Mouse (Mus musculus) ES-E14 (cell line): ENCODE results near the gene Cuedc1. TPM values are rescaled to one million over a fixed set of nuclear protein-coding genes. Genes with fewer than 3 reads are reported as not detected.

Experiments
- DNase-seq: peaks from one replicate; pipeline ENCODE4 v3.0.0-alpha.2; 2013; ENCODE audit warnings: low read depth, low spot score
- H3K27ac ChIP-seq: 2 replicates; pipeline ENCODE4 v1.5.1; 2012; ENCODE audit warnings: low read depth, mild to moderate bottlenecking, low read length, moderate library complexity, mixed read lengths; ENCODE audit not compliant: poor library complexity, insufficient read depth, severe bottlenecking
- H3K36me3 ChIP-seq: 2 replicates; pipeline ENCODE4 v1.6.1; 2012; ENCODE audit warnings: mild to moderate bottlenecking, low read length, moderate library complexity, mixed read lengths; ENCODE audit not compliant: control insufficient read depth, poor library complexity, insufficient read depth, severe bottlenecking
- H3K4me1 ChIP-seq, 2 experiments: fragments of 150-350 bp in 1 of 2; sonication (generic) in 1 of 2; 2 replicates each; pipeline ENCODE4 v1.6.1; 2012; ENCODE audit warnings: low read length in 2 of 2, mild to moderate bottlenecking in 1 of 2, mixed read lengths in 1 of 2; ENCODE audit not compliant: control insufficient read depth in 2 of 2, insufficient read depth in 2 of 2, poor library complexity in 1 of 2
- H3K4me3 ChIP-seq, 2 experiments: fragments of 150-350 bp in 1 of 2; sonication (generic) in 1 of 2; 2 replicates each; pipeline ENCODE4 v1.5.1; 2012; ENCODE audit warnings: low read length in 2 of 2, low read depth in 1 of 2, mild to moderate bottlenecking in 1 of 2, mixed read lengths in 1 of 2; ENCODE audit not compliant: insufficient read depth in 1 of 2, poor library complexity in 1 of 2, severe bottlenecking in 1 of 2
- H3K9ac ChIP-seq: 2 replicates; pipeline ENCODE4 v1.6.1; 2012; ENCODE audit warnings: low read depth, mild to moderate bottlenecking, low read length, mixed read lengths; ENCODE audit not compliant: poor library complexity, insufficient read depth, severe bottlenecking
- H3K9me3 ChIP-seq: fragments of 150-350 bp; sonication (generic); 2 replicates; pipeline ENCODE4 v1.6.1; 2012; ENCODE audit warnings: low read depth, mild to moderate bottlenecking, low read length; ENCODE audit not compliant: control insufficient read depth, insufficient read depth
- CHD2 ChIP-seq: IDR thresholded peaks from 2 replicates; pipeline ENCODE4 v1.6.1; 2014; ENCODE audit warnings: mild to moderate bottlenecking, low read depth, low read length, inconsistent platforms
- HCFC1 ChIP-seq: IDR thresholded peaks from 2 replicates; pipeline ENCODE4 v1.6.1; 2012; ENCODE audit warnings: low read length, inconsistent platforms, borderline replicate concordance; ENCODE audit not compliant: insufficient read depth
- MAFK ChIP-seq: IDR thresholded peaks from 2 replicates; pipeline ENCODE4 v1.6.1; 2014; ENCODE audit warnings: mild to moderate bottlenecking, low read depth, low read length, inconsistent platforms; ENCODE audit not compliant: insufficient read depth
- ZC3H11A ChIP-seq: IDR thresholded peaks from 2 replicates; pipeline ENCODE4 v1.6.1; 2012; ENCODE audit warnings: low read depth, mild to moderate bottlenecking, inconsistent platforms, low read length, borderline replicate concordance
- ZNF384 ChIP-seq: IDR thresholded peaks from 2 replicates; pipeline ENCODE4 v1.6.1; 2012; ENCODE audit warnings: low read depth, low read length, inconsistent platforms
- in situ Hi-C, 2 experiments: fragments of 600-800 bp; cut with MboI; formaldehyde crosslinking; loops; one replicate each; pipeline ENCODE4 v1.15.1; 2025; ENCODE audit warnings: low sequenced_read_pairs in 2 of 2, inconsistent platforms in 1 of 2; ENCODE audit not compliant: unreplicated experiment in 2 of 2
- total RNA-seq: library from RNA; depleted of rRNA; stranded (reverse); fragments of 300-350 nt; gene quantifications from 2 replicates; pipeline ENCODE4 v1.2.3, GENCODE M21; 2012

The Cuedc1 gene
- total RNA-seq, 1 experiment, result 8.7 TPM

GRCm38 (mm10) chr11:88097173-88097572 lies 685 bp upstream of the Cuedc1 start:
- Histone ChIP-seq H3K4me1 (peaks cover 2 to 8% of the 10 kb centered on the region in 2 experiments; a peak in 3 of 4 replicates), H3K27ac (no peak overlapping the region), H3K36me3 (no peaks in the 10 kb centered on the region), H3K9ac (no peak overlapping the region), H3K9me3 (no peaks in the 10 kb centered on the region), H3K4me3 (no peak overlapping the region)
- DNase-seq, result no peak
- in situ Hi-C loops, result no loop called here
- TF ChIP-seq ZC3H11A, result no peak

GRCm38 (mm10) chr11:88098787-88099598 lies 1.1 kb downstream of the Cuedc1 start:
- no peak for TF ChIP-seq HCFC1

GRCm38 (mm10) chr11:88099599-88100023 lies 1.8 kb downstream of the Cuedc1 start:
- Histone ChIP-seq H3K9ac (peak overlapping the region; percentile 96), H3K4me3 (peak overlapping the region; percentile 76 to 91), H3K9me3 (no peaks in the 10 kb centered on the region), H3K27ac (peak overlapping the region; percentile 76), H3K4me1 (peaks cover 2 to 8% of the 10 kb centered on the region in 2 experiments; a peak in 3 of 4 replicates), H3K36me3 (no peaks in the 10 kb centered on the region)
- TF ChIP-seq ZNF384, result no peak
- TF ChIP-seq MAFK, result no peak
- TF ChIP-seq HCFC1, result no peak
- no peak for TF ChIP-seq CHD2
- TF ChIP-seq ZC3H11A, result no peak
- peak; percentile 83 for DNase-seq
- in situ Hi-C loops, result no loop called here

More at GRCm38 (mm10) chr11:88098787-88099598, 1.1 kb downstream of the Cuedc1 start:
- no peaks in the 10 kb centered on the region for H3K9me3 ChIP-seq
- peak overlapping the region; percentile 76 to 91 for H3K4me3 ChIP-seq
- peaks cover 2 to 8% of the 10 kb centered on the region in 2 experiments; a peak in 3 of 4 replicates for H3K4me1 ChIP-seq
- no peaks in the 10 kb centered on the region for H3K36me3 ChIP-seq
- peak overlapping the region; percentile 96 for H3K9ac ChIP-seq
- DNase-seq, result no peak
- in situ Hi-C loops, result no loop called here
- peak overlapping the region; percentile 76 for H3K27ac ChIP-seq

- H3K4me3 ChIP-seq, result peak overlapping the region; percentile 5 to 76; a peak in 2 of 4 replicates
- H3K4me1 ChIP-seq, result peaks cover 2 to 8% of the 10 kb centered on the region in 2 experiments; a peak in 3 of 4 replicates
- TF ChIP-seq ZNF384 (no peak), ZC3H11A (no peak), CHD2 (no peak), MAFK (no peak), HCFC1 (no peak)
- H3K9ac ChIP-seq, result no peak overlapping the region
- no peaks in the 10 kb centered on the region for H3K36me3 ChIP-seq
- no peak for DNase-seq
- no peak overlapping the region; the same call in 1 of the 2 replicates for H3K27ac ChIP-seq
- in situ Hi-C loops, result no loop called here
- H3K9me3 ChIP-seq, result no peaks in the 10 kb centered on the region
Observed at GRCm38 (mm10) chr11:88100170-88100569, 2.3 kb downstream of the Cuedc1 start.
